Mouse (Mus musculus) neural tube, embryonic 13.5 days (tissue): ENCODE data around the gene Slpi. TPM values are rescaled to one million over a fixed set of nuclear protein-coding genes. Genes with fewer than 3 reads are reported as not detected.

Experiments used
- ATAC-seq: fragments of 200-750 bp; cut with Nextera tagmentation; 2 replicates; pipeline ENCODE4 v1.8.0; 2017; ENCODE audit warnings: low read depth, mild to moderate bottlenecking, moderate TSS enrichment, moderate library complexity
- H3K27ac ChIP-seq: fragments of 300-500 bp; sonication (generic); replicated peaks from 2 replicates; pipeline ENCODE4 v1.5.1; 2015; ENCODE audit warnings: moderate library complexity, mild to moderate bottlenecking, inconsistent platforms
- H3K27me3 ChIP-seq: fragments of 300-500 bp; sonication (generic); 2 replicates; pipeline ENCODE4 v1.6.1; 2015; ENCODE audit warnings: mild to moderate bottlenecking, inconsistent platforms
- H3K36me3 ChIP-seq: fragments of 300-500 bp; sonication (generic); 2 replicates; pipeline ENCODE4 v1.6.1; 2015; ENCODE audit warnings: mild to moderate bottlenecking, inconsistent platforms
- H3K4me1 ChIP-seq: fragments of 300-500 bp; sonication (generic); replicated peaks from 2 replicates; pipeline ENCODE4 v1.6.1; 2015; ENCODE audit warnings: inconsistent platforms
- H3K4me2 ChIP-seq: fragments of 300-500 bp; sonication (generic); 2 replicates; pipeline ENCODE4 v1.6.1; 2015; ENCODE audit warnings: inconsistent platforms, mild to moderate bottlenecking, moderate library complexity
- H3K4me3 ChIP-seq: fragments of 300-500 bp; sonication (generic); 2 replicates; pipeline ENCODE4 v1.5.1; 2015; ENCODE audit warnings: mild to moderate bottlenecking, inconsistent platforms
- H3K9ac ChIP-seq: fragments of 300-500 bp; sonication (generic); 2 replicates; pipeline ENCODE4 v1.6.1; 2015; ENCODE audit warnings: moderate library complexity, mild to moderate bottlenecking, inconsistent platforms
- H3K9me3 ChIP-seq: fragments of 300-500 bp; sonication (generic); 2 replicates; pipeline ENCODE4 v1.6.1; 2016; ENCODE audit warnings: inconsistent platforms
- WGBS: fragments of 180-500 bp; shearing (Covaris S2); methylation state at CpG from one replicate; pipeline ENCODE4 v1.1.7; 2015; 5-methylcytosine and 5-hydroxymethylcytosine counted together
- polyA plus RNA-seq: library from polyadenylated mRNA; unstranded; fragments of >200 nt; fragmentation: Nextera tagmentation; extraction: Ambion mirVana; gene quantifications from 2 replicates; pipeline ENCODE4 v1.2.1, GENCODE M21; 2015

The Slpi gene
- polyA plus RNA-seq, 1 experiment from 2014 or later: 0.75 TPM

DNA sequence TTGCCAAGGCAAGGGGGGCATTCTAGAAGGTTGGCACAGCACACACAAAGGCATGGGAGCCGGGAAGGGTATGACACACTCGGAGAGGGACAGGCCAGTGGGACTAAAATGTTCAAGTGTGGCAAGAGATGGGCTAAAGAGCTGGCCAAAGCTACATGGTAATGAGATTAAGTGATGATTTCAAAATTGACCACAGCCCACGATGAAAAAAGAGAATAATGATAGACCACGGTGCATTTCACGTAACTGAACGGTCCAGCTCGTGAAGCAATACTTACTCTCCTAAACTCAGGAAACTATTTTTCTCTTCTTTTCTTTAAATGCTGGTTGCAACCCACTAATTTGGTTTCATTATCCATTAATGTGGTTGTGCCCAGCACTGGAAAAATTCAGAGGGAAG, 7.2 kb upstream of the Slpi start:
- Histone ChIP-seq H3K27me3 (peaks cover 45% of the 10 kb centered on the region), H3K27ac (no peak overlapping the region), H3K4me2 (no peak overlapping the region), H3K4me1 (peaks cover 10% of the 10 kb centered on the region; the same call in 1 of the 2 replicates), H3K9ac (no peak overlapping the region), H3K9me3 (no peaks in the 10 kb centered on the region), H3K4me3 (no peak overlapping the region), H3K36me3 (no peaks in the 10 kb centered on the region)
- no peak for ATAC-seq
- 92% methylated on average over 7 of the region's 7 CpGs for WGBS

- Histone ChIP-seq H3K9me3 (no peaks in the 10 kb centered on the region), H3K36me3 (no peaks in the 10 kb centered on the region), H3K27ac (no peak overlapping the region), H3K4me2 (no peak overlapping the region), H3K9ac (no peak overlapping the region), H3K4me3 (no peak overlapping the region), H3K27me3 (peaks cover 42% of the 10 kb centered on the region), H3K4me1 (peaks cover 18% of the 10 kb centered on the region)
- ATAC-seq: no peak
- 79% methylated on average over 29 of the region's 29 CpGs for WGBS
These were observed 4.2 kb upstream of the Slpi start for GRCm38 (mm10) chr2:164393126-164393525.

GRCm38 (mm10) chr2:164389499-164389898, 604 bp upstream of the Slpi start:
- H3K27ac ChIP-seq: peak overlapping the region; percentile 70
- H3K9ac ChIP-seq: peak overlapping the region; percentile 69
- peak; percentile 71 for ATAC-seq
- H3K4me1 ChIP-seq: peaks cover 37% of the 10 kb centered on the region
- H3K9me3 ChIP-seq: no peaks in the 10 kb centered on the region
- peak overlapping the region; percentile 69 for H3K4me2 ChIP-seq
- no peaks in the 10 kb centered on the region for H3K36me3 ChIP-seq
- under 1% methylated on average over 30 of the region's 30 CpGs for WGBS
- H3K4me3 ChIP-seq: peak overlapping the region; percentile 47
- H3K27me3 ChIP-seq: peaks cover 54% of the 10 kb centered on the region

GRCm38 (mm10) chr2:164386953-164387352, 1.9 kb downstream of the Slpi start:
- Histone ChIP-seq H3K4me1 (peaks cover 43% of the 10 kb centered on the region), H3K9ac (no peak overlapping the region), H3K4me2 (no peak overlapping the region), H3K27ac (no peak overlapping the region), H3K4me3 (no peak overlapping the region), H3K36me3 (no peaks in the 10 kb centered on the region), H3K9me3 (no peaks in the 10 kb centered on the region), H3K27me3 (peaks cover 45% of the 10 kb centered on the region)
- 19% methylated on average over 8 of the region's 8 CpGs for WGBS
- ATAC-seq: no peak

DNA sequence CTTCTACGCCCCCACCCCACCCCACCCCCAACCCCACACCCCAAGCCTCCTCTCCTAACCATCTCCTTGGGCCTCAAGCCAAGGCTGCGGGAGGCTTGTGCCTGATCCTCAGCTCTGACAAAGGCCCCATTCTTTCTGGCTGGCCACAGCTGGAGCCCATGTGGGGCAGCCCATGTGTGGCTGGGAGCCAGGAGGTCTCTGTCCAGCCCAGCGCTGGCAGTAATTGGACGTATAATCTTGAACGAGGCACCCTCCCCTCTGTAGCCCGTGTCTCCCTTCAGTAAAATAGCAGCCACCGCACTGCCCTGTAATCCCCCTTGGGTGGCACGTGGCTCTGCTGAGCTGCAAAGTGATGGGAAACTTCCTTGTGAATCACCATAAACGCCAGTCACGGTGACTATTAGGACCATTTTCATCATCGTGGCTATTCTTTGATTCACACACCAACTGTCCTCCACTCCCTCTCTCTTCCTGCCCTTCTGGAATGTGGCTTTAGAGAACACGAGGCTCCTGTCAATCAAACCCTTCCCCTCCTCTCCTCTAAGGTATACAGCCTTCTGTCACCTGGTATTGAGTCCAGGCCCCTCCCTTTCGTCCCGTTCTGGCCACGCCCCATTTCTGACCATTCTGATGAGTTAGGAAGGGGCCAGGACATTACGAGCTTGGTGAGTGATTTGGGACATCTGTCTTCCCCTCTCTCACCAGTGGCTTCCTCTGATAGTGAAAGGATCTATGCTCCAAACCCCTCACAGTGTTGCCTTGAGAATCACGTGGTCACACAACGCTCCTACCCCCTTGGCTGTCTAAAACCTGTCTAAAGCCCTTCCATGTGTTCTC, 2.8 kb downstream of the Slpi start:
- peaks cover 42% of the 10 kb centered on the region for H3K27me3 ChIP-seq
- H3K36me3 ChIP-seq: no peaks in the 10 kb centered on the region
- H3K4me2 ChIP-seq: peak overlapping the region; percentile 9
- H3K9me3 ChIP-seq: no peaks in the 10 kb centered on the region
- no peak overlapping the region for H3K9ac ChIP-seq
- H3K4me1 ChIP-seq: peaks cover 43% of the 10 kb centered on the region
- ATAC-seq: peak; percentile 78
- 8% methylated on average over 18 of the region's 18 CpGs for WGBS
- H3K27ac ChIP-seq: no peak overlapping the region
- no peak overlapping the region for H3K4me3 ChIP-seq

- Histone ChIP-seq H3K4me2 (no peak overlapping the region), H3K4me3 (no peak overlapping the region), H3K9ac (no peak overlapping the region), H3K4me1 (peaks cover 32% of the 10 kb centered on the region), H3K36me3 (no peaks in the 10 kb centered on the region), H3K27ac (no peak overlapping the region), H3K27me3 (peaks cover 26% of the 10 kb centered on the region), H3K9me3 (no peaks in the 10 kb centered on the region)
- 53% methylated on average over 11 of the region's 11 CpGs for WGBS
- ATAC-seq: no peak
These were observed 5.1 kb downstream of the Slpi start for GRCm38 (mm10) chr2:164383656-164384399.

GRCm38 (mm10) chr2:164382971-164383370, 5.9 kb downstream of the Slpi start:
- ATAC-seq: no peak

DNA sequence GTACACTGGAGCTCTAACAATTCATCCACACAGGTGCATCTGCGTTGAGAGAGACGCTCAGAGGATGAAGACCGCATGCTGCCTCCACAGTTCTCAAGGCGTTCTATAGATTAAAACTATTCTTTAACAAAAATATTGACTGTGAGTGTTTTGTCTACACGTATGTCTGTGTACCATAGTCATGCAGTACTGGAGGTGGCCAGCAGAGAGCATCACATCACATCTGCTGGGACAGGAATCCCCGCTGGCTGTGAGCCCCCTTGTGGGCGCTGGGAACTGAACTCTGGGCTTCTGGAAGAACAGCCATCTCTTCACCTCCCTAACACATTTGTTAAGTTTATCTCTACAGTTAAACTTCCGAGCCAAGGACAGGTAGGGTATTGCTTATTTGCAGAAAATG, 7.2 kb downstream of the Slpi start:
- Histone ChIP-seq H3K9me3 (no peaks in the 10 kb centered on the region), H3K4me2 (no peak overlapping the region), H3K27me3 (peaks cover 5% of the 10 kb centered on the region), H3K27ac (no peak overlapping the region), H3K4me3 (no peak overlapping the region), H3K4me1 (peaks cover 19% of the 10 kb centered on the region), H3K9ac (no peak overlapping the region), H3K36me3 (no peaks in the 10 kb centered on the region)
- no peak for ATAC-seq
- WGBS: 78% methylated on average over 8 of the region's 8 CpGs

More at GRCm38 (mm10) chr2:164382971-164383370, 5.9 kb downstream of the Slpi start:
- WGBS: 90% methylated on average over 3 of the region's 3 CpGs
- peaks cover 18% of the 10 kb centered on the region for H3K27me3 ChIP-seq
- H3K4me3 ChIP-seq: no peak overlapping the region
- H3K9me3 ChIP-seq: no peaks in the 10 kb centered on the region
- no peak overlapping the region for H3K27ac ChIP-seq
- no peak overlapping the region for H3K4me2 ChIP-seq
- no peak overlapping the region for H3K9ac ChIP-seq
- no peaks in the 10 kb centered on the region for H3K36me3 ChIP-seq
- peaks cover 25% of the 10 kb centered on the region for H3K4me1 ChIP-seq

- Histone ChIP-seq H3K4me1 (no peaks in the 10 kb centered on the region), H3K9ac (no peak overlapping the region), H3K27ac (no peak overlapping the region), H3K36me3 (no peaks in the 10 kb centered on the region), H3K27me3 (no peaks in the 10 kb centered on the region), H3K4me3 (no peak overlapping the region), H3K9me3 (no peaks in the 10 kb centered on the region), H3K4me2 (no peak overlapping the region)
- 91% methylated on average over 15 of the region's 15 CpGs for WGBS
- no peak for ATAC-seq
These were observed 11.1 kb downstream of the Slpi start for GRCm38 (mm10) chr2:164377478-164378426.

GRCm38 (mm10) chr2:164373187-164373586, 15.7 kb downstream of the Slpi start:
- no peaks in the 10 kb centered on the region for H3K36me3 ChIP-seq
- no peak for ATAC-seq
- H3K9ac ChIP-seq: no peak overlapping the region
- H3K9me3 ChIP-seq: no peaks in the 10 kb centered on the region
- H3K27ac ChIP-seq: no peak overlapping the region
- H3K4me1 ChIP-seq: no peaks in the 10 kb centered on the region
- H3K27me3 ChIP-seq: no peaks in the 10 kb centered on the region
- H3K4me2 ChIP-seq: no peak overlapping the region
- no peak overlapping the region for H3K4me3 ChIP-seq
- 42% methylated on average over 4 of the region's 4 CpGs for WGBS

GRCm38 (mm10) chr2:164372408-164373053, 16.4 kb downstream of the Slpi start:
- 30% methylated on average over 3 of the region's 3 CpGs for WGBS
- H3K9me3 ChIP-seq: no peaks in the 10 kb centered on the region
- no peaks in the 10 kb centered on the region for H3K27me3 ChIP-seq
- no peaks in the 10 kb centered on the region for H3K36me3 ChIP-seq
- ATAC-seq: no peak
- H3K27ac ChIP-seq: no peak overlapping the region
- H3K4me2 ChIP-seq: no peak overlapping the region
- no peak overlapping the region for H3K4me3 ChIP-seq
- H3K9ac ChIP-seq: no peak overlapping the region
- no peaks in the 10 kb centered on the region for H3K4me1 ChIP-seq
